Mouse (Mus musculus) intestine, embryonic 14.5 days (tissue): ENCODE measurements at regions not wholly inside any gene's neighbourhood (a gene's known extent, or its start where the extent isn't known, plus 50 kb on each side); places are given as distances from the start of the nearest gene placed in this dataset.

Experiments used
- ATAC-seq: fragments of 200-750 bp; cut with Nextera tagmentation; replicated peaks from 2 replicates; pipeline ENCODE4 v1.8.0; 2017; ENCODE audit warnings: low read depth, moderate number of reproducible peaks, moderate TSS enrichment, moderate library complexity; ENCODE audit not compliant: low FRiP score, low TSS enrichment
- DNase-seq: peaks from one replicate; pipeline ENCODE4 v3.0.0-alpha.2; 2018; ENCODE audit warnings: low spot score
- H3K27ac ChIP-seq: fragments of 300-500 bp; sonication (generic); 2 replicates; pipeline ENCODE4 v1.5.1; 2014; ENCODE audit warnings: low read depth, mild to moderate bottlenecking, control low read depth
- H3K27me3 ChIP-seq: fragments of 300-500 bp; sonication (generic); replicated peaks from 2 replicates; pipeline ENCODE4 v1.6.1; 2014; ENCODE audit warnings: low read length, control low read depth; ENCODE audit not compliant: control insufficient read depth, insufficient read depth
- H3K36me3 ChIP-seq: fragments of 300-500 bp; sonication (generic); 2 replicates; pipeline ENCODE4 v1.6.1; 2014; ENCODE audit warnings: low read length, control low read depth; ENCODE audit not compliant: control insufficient read depth, insufficient read depth
- H3K4me1 ChIP-seq: fragments of 300-500 bp; sonication (generic); replicated peaks from 2 replicates; pipeline ENCODE4 v1.6.1; 2014; ENCODE audit warnings: low read length, control low read depth, mixed read lengths; ENCODE audit not compliant: control insufficient read depth, insufficient read depth
- H3K4me2 ChIP-seq: fragments of 300-500 bp; sonication (generic); 2 replicates; pipeline ENCODE4 v1.6.1; 2014; ENCODE audit warnings: low read length
- H3K4me3 ChIP-seq: fragments of 300-500 bp; sonication (generic); 2 replicates; pipeline ENCODE4 v1.5.1; 2014; ENCODE audit warnings: low read depth, low read length, control low read depth, mixed read lengths
- H3K9ac ChIP-seq: fragments of 300-500 bp; sonication (generic); 2 replicates; pipeline ENCODE4 v1.6.1; 2014; ENCODE audit warnings: mild to moderate bottlenecking, low read length
- H3K9me3 ChIP-seq: fragments of 300-500 bp; sonication (generic); 2 replicates; pipeline ENCODE4 v1.6.1; 2016; ENCODE audit warnings: low read length, control low read depth; ENCODE audit not compliant: control insufficient read depth
- WGBS: fragments of 180-500 bp; shearing (Covaris S2); extraction: QIAGEN DNeasy Blood & Tissue Kit; methylation state at CpG from one replicate; pipeline ENCODE4 v1.1.7; 2014; 5-methylcytosine and 5-hydroxymethylcytosine counted together

DNA sequence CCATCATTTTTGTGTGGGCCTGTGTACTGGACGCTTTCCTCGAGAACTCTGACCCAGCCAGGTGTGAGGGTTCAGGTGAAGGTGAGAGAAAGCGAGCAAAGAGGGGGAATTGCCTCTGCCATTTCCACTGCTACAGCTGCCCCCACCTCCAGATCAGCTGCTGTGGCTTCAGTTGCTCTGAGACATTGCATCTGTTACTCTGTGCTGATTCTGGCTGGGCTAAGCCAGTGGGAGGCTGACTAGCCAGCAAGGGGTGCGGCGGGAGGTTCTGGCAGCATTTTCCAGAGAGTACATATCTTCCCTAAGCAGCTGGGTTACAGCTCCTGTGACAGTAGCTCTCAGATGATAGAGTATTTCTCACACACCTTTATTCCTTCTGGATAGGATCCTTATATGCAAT lies 712.7 kb upstream of the Cdh18 start:
- Histone ChIP-seq H3K9me3 (no peaks in the 10 kb centered on the region), H3K36me3 (no peaks in the 10 kb centered on the region), H3K9ac (no peak overlapping the region), H3K4me2 (no peak overlapping the region), H3K27me3 (no peaks in the 10 kb centered on the region), H3K27ac (no peak overlapping the region), H3K4me3 (no peak overlapping the region), H3K4me1 (no peaks in the 10 kb centered on the region)
- WGBS = 79% methylated on average over 5 of the region's 5 CpGs
- no peak for DNase-seq
- no peak for ATAC-seq

DNA sequence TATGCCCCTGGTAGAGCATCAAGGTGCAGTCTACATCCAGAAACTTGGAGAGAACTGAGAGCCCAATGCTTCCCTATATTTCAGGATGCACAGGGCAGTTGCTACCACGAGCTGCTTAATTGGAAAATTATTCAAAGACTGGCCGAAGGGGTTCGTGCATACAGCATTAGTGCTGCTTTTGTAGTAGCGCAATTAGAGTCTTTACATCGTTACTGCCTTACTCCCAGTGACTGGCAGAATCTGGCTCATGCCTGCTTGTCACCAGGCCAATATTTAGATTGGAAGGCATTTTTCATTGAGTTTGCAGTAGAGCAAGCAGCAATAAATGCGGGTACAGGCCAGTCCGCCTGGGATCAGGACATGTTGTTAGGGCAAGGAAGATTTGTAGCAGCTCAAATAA lies 690.3 kb upstream of the Cdh18 start:
- Histone ChIP-seq H3K27me3 (no peaks in the 10 kb centered on the region), H3K9me3 (no peaks in the 10 kb centered on the region), H3K4me1 (no peaks in the 10 kb centered on the region), H3K27ac (no peak overlapping the region), H3K4me3 (no peak overlapping the region), H3K36me3 (no peaks in the 10 kb centered on the region), H3K4me2 (no peak overlapping the region), H3K9ac (no peak overlapping the region)
- DNase-seq = no peak
- no peak for ATAC-seq
- WGBS = 85% methylated on average over 7 of the region's 7 CpGs

GRCm38 (mm10) chr15:21885181-21885580 lies 663.6 kb upstream of the Cdh18 start:
- Histone ChIP-seq H3K4me1 (no peaks in the 10 kb centered on the region), H3K36me3 (no peaks in the 10 kb centered on the region), H3K9ac (no peak overlapping the region), H3K27ac (no peak overlapping the region), H3K4me3 (no peak overlapping the region), H3K27me3 (no peaks in the 10 kb centered on the region), H3K9me3 (no peaks in the 10 kb centered on the region), H3K4me2 (no peak overlapping the region)
- ATAC-seq (no peak), DNase-seq (peak; percentile 86)
- 21% methylated on average over 2 of the region's 2 CpGs for WGBS
